Mouse (Mus musculus) lung, embryonic 14.5 days (tissue): ENCODE measurements around the gene Skint11. TPM values are rescaled to one million over a fixed set of nuclear protein-coding genes. Genes with fewer than 3 reads are reported as not detected.
A peak's percentile ranks its signal among the peaks of the same experiment; 100 is the strongest.
"Not testable (repeated sequence)": the region's sequence is repeated elsewhere in the genome, so short reads cannot be mapped to it uniquely, and the experiment has no call there.

Experiments used
- ATAC-seq: fragments of 200-750 bp; cut with Nextera tagmentation; 2 replicates; pipeline ENCODE4 v1.8.0; 2017; ENCODE audit warnings: mild to moderate bottlenecking, moderate TSS enrichment, moderate library complexity; ENCODE audit not compliant: insufficient read depth
- DNase-seq: peaks from one replicate; pipeline ENCODE4 v3.0.0-alpha.2; 2015
- H3K27ac ChIP-seq: fragments of 300-500 bp; sonication (generic); 2 replicates; pipeline ENCODE4 v1.5.1; 2014; ENCODE audit warnings: low read depth, mild to moderate bottlenecking, moderate library complexity
- H3K27me3 ChIP-seq: fragments of 300-500 bp; sonication (generic); 2 replicates; pipeline ENCODE4 v1.6.1; 2014; ENCODE audit warnings: low read length, control low read depth; ENCODE audit not compliant: insufficient read depth
- H3K36me3 ChIP-seq: fragments of 300-500 bp; sonication (generic); 2 replicates; pipeline ENCODE4 v1.6.1; 2014; ENCODE audit warnings: control low read depth; ENCODE audit not compliant: insufficient read depth
- H3K4me1 ChIP-seq: fragments of 300-500 bp; sonication (generic); 2 replicates; pipeline ENCODE4 v1.6.1; 2014; ENCODE audit warnings: antibody characterized with exemption, control low read depth; ENCODE audit not compliant: insufficient read depth
- H3K4me2 ChIP-seq: fragments of 300-500 bp; sonication (generic); 2 replicates; pipeline ENCODE4 v1.6.1; 2014; ENCODE audit warnings: mild to moderate bottlenecking
- H3K4me3 ChIP-seq: fragments of 300-500 bp; sonication (generic); 2 replicates; pipeline ENCODE4 v1.5.1; 2014; ENCODE audit warnings: low read depth, low read length
- H3K9ac ChIP-seq: fragments of 300-500 bp; sonication (generic); 2 replicates; pipeline ENCODE4 v1.6.1; 2014
- H3K9me3 ChIP-seq: fragments of 300-500 bp; sonication (generic); 2 replicates; pipeline ENCODE4 v1.6.1; 2016; ENCODE audit warnings: low read depth, low read length, control low read depth
- CTCF ChIP-seq: IDR thresholded peaks from 2 replicates; pipeline ENCODE4 v1.5.1; 2016; ENCODE audit warnings: antibody characterized with exemption, low read depth
- WGBS: fragments of 180-500 bp; shearing (Covaris S2); extraction: QIAGEN DNeasy Blood & Tissue Kit; methylation state at CpG from one replicate; pipeline ENCODE4 v1.1.7; 2014; 5-methylcytosine and 5-hydroxymethylcytosine counted together
- polyA plus RNA-seq: library from polyadenylated mRNA; unstranded; fragments of >200 nt; fragmentation: Nextera tagmentation; extraction: Ambion mirVana; gene quantifications from 2 replicates; pipeline ENCODE4 v1.2.1, GENCODE M21; 2014

Skint11 gene
- polyA plus RNA-seq: not detected in 2 replicates

DNA sequence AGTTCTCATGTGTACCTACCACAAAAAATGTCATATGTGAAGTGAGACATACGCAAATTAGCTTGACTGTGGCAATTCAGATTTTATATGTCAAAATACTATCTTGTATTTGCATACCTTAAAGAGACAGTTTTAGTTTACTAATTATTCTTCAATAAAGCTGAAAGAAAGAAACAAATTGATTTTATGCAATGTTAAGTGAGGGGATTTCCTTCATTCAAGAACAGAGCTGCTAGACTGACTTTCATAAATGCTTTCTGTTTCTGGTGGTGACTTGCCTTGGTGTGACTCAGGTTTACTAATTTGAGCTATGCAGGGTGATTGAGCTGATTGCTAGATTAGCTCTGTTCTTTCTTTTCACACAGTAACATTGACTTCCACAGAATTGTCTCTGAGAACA is at the start of gene Skint11:
Gene Skint11, plus strand, starts transcription at position 301 of the 400 bp plus-strand sequence.
- no peak for ATAC-seq
- no peaks in the 10 kb centered on the region for H3K9me3 ChIP-seq
- no peak for TF ChIP-seq CTCF
- no peak within 1 kb of the TSS for H3K4me2 ChIP-seq
- no peak within 1 kb of the TSS for H3K27ac ChIP-seq
- no peak within 1 kb of the TSS for H3K4me3 ChIP-seq
- no peaks in the 10 kb centered on the region for H3K27me3 ChIP-seq
- H3K9ac ChIP-seq: no peak within 1 kb of the TSS
- H3K36me3 ChIP-seq: no peaks in the 10 kb centered on the region
- DNase-seq: no peak
- WGBS: 98% methylated on average over 1 of the region's 1 CpGs
- H3K4me1 ChIP-seq: no peaks in the 10 kb centered on the region

DNA sequence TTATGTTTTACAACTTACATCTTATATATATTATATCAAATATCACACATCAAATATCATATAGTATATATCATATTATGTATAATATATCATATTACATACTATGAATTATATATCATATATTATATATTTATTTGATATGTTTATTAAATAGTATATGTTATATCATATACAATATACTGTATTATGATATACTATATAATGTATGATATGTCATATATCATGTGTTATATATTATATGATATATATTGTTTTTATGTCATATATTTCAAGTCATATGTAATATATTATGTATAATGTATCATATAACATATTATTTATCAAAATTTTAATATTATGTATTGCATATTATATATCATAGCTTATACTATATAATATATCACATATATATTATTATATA is 2.0 kb upstream of the Skint11 start:
- Histone ChIP-seq H3K9ac (no peak overlapping the region), H3K9me3 (no peaks in the 10 kb centered on the region), H3K27me3 (no peaks in the 10 kb centered on the region), H3K4me2 (no peak overlapping the region), H3K36me3 (no peaks in the 10 kb centered on the region), H3K4me1 (no peaks in the 10 kb centered on the region), H3K27ac (no peak overlapping the region), H3K4me3 (no peak overlapping the region)
- DNase-seq (no peak), ATAC-seq (no peak)
- TF ChIP-seq CTCF: no peak

DNA sequence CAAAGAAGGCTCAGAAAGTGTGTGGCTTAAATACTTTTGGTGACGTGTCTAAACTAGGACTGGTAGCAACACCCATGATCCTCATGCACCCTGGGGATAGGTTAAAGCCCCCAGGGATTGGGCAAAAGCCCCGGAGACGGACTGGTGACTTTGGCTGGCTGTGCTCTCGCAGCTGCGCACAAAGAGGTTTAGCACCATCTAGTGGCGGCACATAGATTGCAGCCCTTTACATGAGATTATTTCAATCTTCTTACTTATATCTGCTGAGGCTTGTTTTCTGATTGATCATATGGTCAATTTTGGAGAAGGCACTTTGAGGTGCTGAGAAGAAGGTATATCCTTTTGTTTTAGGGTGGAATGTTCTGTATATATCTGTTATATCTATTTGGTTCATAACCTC is 9.7 kb downstream of the Skint11 start:
- DNase-seq, H3K4me3 ChIP-seq, H3K27ac ChIP-seq, H3K9me3 ChIP-seq, H3K4me2 ChIP-seq, H3K4me1 ChIP-seq, H3K27me3 ChIP-seq, ATAC-seq, H3K36me3 ChIP-seq, H3K9ac ChIP-seq: not testable (repeated sequence)
- WGBS: 22% methylated on average over 6 of the region's 6 CpGs
- TF ChIP-seq CTCF: peak; percentile 52

DNA sequence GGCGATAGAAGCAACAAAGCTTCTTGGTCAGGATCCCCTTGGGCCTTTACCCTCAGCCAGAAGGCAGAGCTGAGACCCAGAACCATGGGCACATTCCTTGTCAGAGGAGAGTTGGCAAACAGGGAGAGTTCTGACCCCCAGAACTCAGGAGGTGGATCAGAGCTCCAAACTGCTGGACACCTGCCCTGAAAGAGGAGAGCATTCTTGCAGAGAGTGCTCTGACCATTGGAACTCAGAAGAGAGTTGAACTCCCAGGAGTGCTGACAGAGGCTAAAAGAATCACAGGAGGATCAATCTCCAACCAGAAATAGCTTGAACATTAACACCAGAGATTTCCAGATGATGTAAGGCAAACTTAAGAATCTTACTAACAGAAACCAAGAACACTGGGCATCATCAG is 93.7 kb downstream of the Skint11 start:
- not testable (repeated sequence) for H3K36me3 ChIP-seq, H3K9me3 ChIP-seq, DNase-seq, H3K9ac ChIP-seq, H3K27ac ChIP-seq, H3K27me3 ChIP-seq, H3K4me2 ChIP-seq, ATAC-seq, H3K4me3 ChIP-seq, H3K4me1 ChIP-seq
- 42% methylated on average over 1 of the region's 1 CpGs for WGBS

Other genes starting within 250 kb of the Skint11 start
- not detected in 2 replicates for gene Skint5, start 163.9 kb upstream of the Skint11 start, polyA plus RNA-seq
- gene Trabd2b, start 243.3 kb downstream of the Skint11 start, polyA plus RNA-seq: 4.6 and 4.7 TPM in 2 replicates